In genomic region chr15:98089421-98090183, GRCm38 (mm10) we compare ENCODE assay signal across 7 mouse cellular contexts. TPM values are rescaled to one million over a fixed set of nuclear protein-coding genes. Genes with fewer than 3 reads are reported as not detected.
A peak's percentile ranks its signal among the peaks of the same experiment; 100 is the strongest.
DNase-seq lines count a peak whose midpoint lies in the region; ATAC-seq and TF ChIP-seq lines count a peak whose summit lies in the region.

No protein-coding gene starts in this region.

- peak; percentile 38 for DNase-seq in kidney, adult 2 months
- no peak for DNase-seq in kidney, adult 11 months
- DNase-seq in CD8-positive naive resting alpha-beta T cell, adult 2 months (ENCODE audit: low read depth in 2 of 2, low spot score in 2 of 2) = peak; percentile 25 to 57
- peak; percentile 47 to 52 for DNase-seq in heart, postnatal 36 days

- H3K27ac ChIP-seq in kidney, adult 2 months (ENCODE audit: insufficient read depth, low read depth, low read length) = no peak overlapping the region

- WGBS in kidney, adult 2 months = 65% methylated on average over 9 of the region's 9 CpGs

- TF ChIP-seq POLR2A in kidney, adult 2 months (IDR thresholded peaks at IDR 0.05; ENCODE audit: low read depth, low read length) = no peak

- ATAC-seq in activated CD4-positive, CD25-positive, alpha-beta regulatory T cell, adult 4 months = peak; percentile 82
- ATAC-seq in neutrophil, adult 5-6 weeks (ENCODE audit: extremely low read depth, insufficient number of reproducible peaks, low FRiP score, poor library complexity, severe bottlenecking) = peak; percentile 67
- no peak for ATAC-seq in frontal cortex, adult (ENCODE audit: low TSS enrichment)

- no peaks in the 10 kb centered on the region for H3K36me3 ChIP-seq in kidney, adult 2 months (ENCODE audit: control insufficient read depth, insufficient read depth, low read length)

- H3K4me1 ChIP-seq in kidney, adult 2 months (ENCODE audit: control insufficient read depth, insufficient read depth, low read length) = no peaks in the 10 kb centered on the region

- intact Hi-C loops in heart, postnatal 36 days (cut with DNase I) = loop anchor here (1.0 to 10.0 kb wide), 4 partner anchors 64 to 415 kb away; no protein-coding TSS in a partner anchor

- no peak overlapping the region for H3K4me3 ChIP-seq in kidney, adult 2 months (ENCODE audit: insufficient read depth, low read depth, low read length)

- TF ChIP-seq CTCF in kidney, adult 2 months (conservative IDR thresholded peaks at IDR 0.05; ENCODE audit: insufficient read depth, insufficient read length, low read depth, low read length) = 0 out of 2 replicates have a peak, but pooled peaks have one; percentile 25

- H3K27me3 ChIP-seq in kidney, adult 2 months (replicated peaks; ENCODE audit: control insufficient read depth, insufficient read depth, low read length) = no peaks in the 10 kb centered on the region

RNA-seq across cellular contexts. Expression of gene Pfkm, which starts 2.8 kb away (rescaled TPM):
- polyA plus RNA-seq in kidney, adult 2 months (2012; rRNA removed) = 44.8 and 56.2 TPM in 2 replicates
- polyA plus RNA-seq in activated CD4-positive, CD25-positive, alpha-beta regulatory T cell, adult 4 months (2017; shearing (Covaris generic)) = 1 to 10 TPM; 5.0 to 6.8 TPM
- 100 to 1,000 TPM; 876 to 924 TPM for total RNA-seq in heart, postnatal 36 days (2021)
- total RNA-seq in neutrophil, adult 5-6 weeks (2017) = 2.2 and 2.6 TPM in 2 replicates

RNA-seq across cellular contexts. Expression of gene Senp1, which starts 3.9 kb away (rescaled TPM):
- polyA plus RNA-seq in kidney, adult 2 months (2012; rRNA removed) = 7.9 and 8.1 TPM in 2 replicates
- 10 to 100 TPM; 27.5 to 31.6 TPM for polyA plus RNA-seq in activated CD4-positive, CD25-positive, alpha-beta regulatory T cell, adult 4 months (2017; shearing (Covaris generic))
- 10 to 100 TPM in 1 of 2 experiments, 1 to 10 TPM in 1; 9.9 to 11.3 TPM for total RNA-seq in heart, postnatal 36 days (2021)
- total RNA-seq in neutrophil, adult 5-6 weeks (2017) = 57.2 and 67.4 TPM in 2 replicates

Comparison
In these comparisons a context has a peak if more than half of its experiments do, and no peak if none do; other contexts are left out.
1. RNA of gene Pfkm, which starts 2.8 kb away (total RNA-seq): 876 to 924 TPM in heart, postnatal 36 days; 2.2 to 2.6 TPM in neutrophil, adult 5-6 weeks; every median in the first group is over 100 times any median in the second.